Mouse (Mus musculus): ENCODE measurements around the gene Prr30. TPM values are rescaled to one million over a fixed set of nuclear protein-coding genes. Genes with fewer than 3 reads are reported as not detected.
"Not testable (repeated sequence)": the region's sequence is repeated elsewhere in the genome, so short reads cannot be mapped to it uniquely, and the experiment has no call there.

Gene Prr30
- not detected for total RNA-seq (2021)

- intact Hi-C loops (cut with DNase I), result no loop called here
- no peak for DNase-seq
Observed at GRCm38 (mm10) chr14:101200230-101200629, at the start of gene Prr30. Gene Prr30 (minus strand): TSS chr14:101200330.

- intact Hi-C loops (cut with DNase I), result no loop called here
Observed at GRCm38 (mm10) chr14:101246793-101247192, 46.7 kb upstream of the Prr30 start.

GRCm38 (mm10) chr14:101245706-101246105, 45.6 kb upstream of the Prr30 start:
- intact Hi-C loops (cut with DNase I), result no loop called here
- peak; percentile 7 for DNase-seq

More at GRCm38 (mm10) chr14:101246793-101247192, 46.7 kb upstream of the Prr30 start:
- no peak for DNase-seq

GRCm38 (mm10) chr14:101244441-101244840, 44.3 kb upstream of the Prr30 start:
- intact Hi-C loops (cut with DNase I); DNase-seq: not testable (repeated sequence)

GRCm38 (mm10) chr14:101237965-101238364, 37.8 kb upstream of the Prr30 start:
- intact Hi-C loops (cut with DNase I), result no loop called here
- no peak for DNase-seq

- DNase-seq, result peak; percentile 35
- intact Hi-C loops (cut with DNase I), result no loop called here
Observed at GRCm38 (mm10) chr14:101229068-101229467, 28.9 kb upstream of the Prr30 start.

- no peak for DNase-seq
- intact Hi-C loops (cut with DNase I), result no loop called here
Observed at GRCm38 (mm10) chr14:101222319-101222718, 22.2 kb upstream of the Prr30 start.

- intact Hi-C loops (cut with DNase I), result no loop called here
Observed at GRCm38 (mm10) chr14:101172258-101172657, 27.9 kb downstream of the Prr30 start.

More at GRCm38 (mm10) chr14:101172258-101172657, 27.9 kb downstream of the Prr30 start:
- no peak for DNase-seq
